Mouse (Mus musculus) liver, embryonic 14.5 days (tissue): ENCODE measurements around the gene Ltc4s. TPM values are rescaled to one million over a fixed set of nuclear protein-coding genes. Genes with fewer than 3 reads are reported as not detected.

Source experiments
- ATAC-seq: fragments of 200-750 bp; cut with Nextera tagmentation; 2 replicates; pipeline ENCODE4 v1.8.0; 2017; ENCODE audit warnings: moderate number of reproducible peaks, mild to moderate bottlenecking, moderate library complexity; ENCODE audit not compliant: insufficient read depth
- DNase-seq, 3 experiments: peaks; one replicate each; pipeline ENCODE4 v3.0.0-alpha.2; 2012 to 2013; ENCODE audit warnings: low read depth in 3 of 3, low spot score in 3 of 3
- H3K27ac ChIP-seq: fragments of 300-500 bp; sonication (generic); 2 replicates; pipeline ENCODE4 v1.5.1; 2014; ENCODE audit warnings: moderate library complexity, mild to moderate bottlenecking, control low read depth, inconsistent platforms
- H3K27me3 ChIP-seq: fragments of 300-500 bp; sonication (generic); 2 replicates; pipeline ENCODE4 v1.6.1; 2014; ENCODE audit warnings: mild to moderate bottlenecking, low read length, moderate library complexity; ENCODE audit not compliant: control insufficient read depth, insufficient read depth
- H3K36me3 ChIP-seq: fragments of 300-500 bp; sonication (generic); replicated peaks from 2 replicates; pipeline ENCODE4 v1.6.1; 2014; ENCODE audit warnings: low read depth; ENCODE audit not compliant: control insufficient read depth, insufficient read depth
- H3K4me1 ChIP-seq, 2 experiments: fragments of 200-500 bp in 1 of 2; fragments of 300-500 bp in 1 of 2; sonication (generic) in 1 of 2; replicated peaks; 2 replicates each; pipeline ENCODE4 v1.6.1; 2012 to 2014; ENCODE audit warnings: antibody characterized with exemption in 1 of 2, inconsistent platforms in 1 of 2, low read length in 1 of 2; ENCODE audit not compliant: control insufficient read depth in 2 of 2, insufficient read depth in 2 of 2
- H3K4me2 ChIP-seq: fragments of 300-500 bp; sonication (generic); 2 replicates; pipeline ENCODE4 v1.6.1; 2014; ENCODE audit warnings: low read depth, mild to moderate bottlenecking, control low read depth, moderate library complexity
- H3K4me3 ChIP-seq, 2 experiments: fragments of 200-500 bp in 1 of 2; fragments of 300-500 bp in 1 of 2; sonication (generic) in 1 of 2; 2 replicates each; pipeline ENCODE4 v1.5.1; 2012 to 2014; ENCODE audit warnings: low read depth in 2 of 2, low read length in 2 of 2, mild to moderate bottlenecking in 2 of 2, control low read depth in 1 of 2, inconsistent platforms in 1 of 2, moderate library complexity in 1 of 2; ENCODE audit not compliant: insufficient read depth in 1 of 2
- H3K9ac ChIP-seq: fragments of 300-500 bp; sonication (generic); replicated peaks from 2 replicates; pipeline ENCODE4 v1.6.1; 2014; ENCODE audit warnings: mild to moderate bottlenecking, control low read depth, moderate library complexity
- H3K9me3 ChIP-seq: fragments of 300-500 bp; sonication (generic); 2 replicates; pipeline ENCODE4 v1.6.1; 2016; ENCODE audit warnings: low read length, mixed read lengths; ENCODE audit not compliant: control insufficient read depth
- CTCF ChIP-seq: IDR thresholded peaks from 2 replicates; pipeline ENCODE4 v1.5.1; 2016; ENCODE audit warnings: antibody characterized with exemption, low read depth, control low read depth
- EP300 ChIP-seq: IDR thresholded peaks from 2 replicates; pipeline ENCODE4 v1.6.1; 2016; ENCODE audit warnings: antibody characterized with exemption, low read depth
- WGBS: fragments of 180-500 bp; shearing (Covaris S2); extraction: QIAGEN DNeasy Blood & Tissue Kit; methylation state at CpG from one replicate; pipeline ENCODE4 v1.1.7; 2014; ENCODE audit not compliant: insufficient replicate concordance; 5-methylcytosine and 5-hydroxymethylcytosine counted together
- polyA plus RNA-seq, 2 experiments: library from polyadenylated mRNA; depleted of rRNA in 1 of 2; stranded (reverse) in 1 of 2; unstranded in 1 of 2; fragments of >200 nt; fragmentation: Nextera tagmentation in 1 of 2; extraction: Ambion mirVana in 1 of 2; gene quantifications; 2 replicates each; pipeline versions ENCODE4 v1.2.1 to v1.2.3; 2012 to 2014

Ltc4s gene
- polyA plus RNA-seq, 2 experiments: 0.54 to 0.83 TPM

DNA sequence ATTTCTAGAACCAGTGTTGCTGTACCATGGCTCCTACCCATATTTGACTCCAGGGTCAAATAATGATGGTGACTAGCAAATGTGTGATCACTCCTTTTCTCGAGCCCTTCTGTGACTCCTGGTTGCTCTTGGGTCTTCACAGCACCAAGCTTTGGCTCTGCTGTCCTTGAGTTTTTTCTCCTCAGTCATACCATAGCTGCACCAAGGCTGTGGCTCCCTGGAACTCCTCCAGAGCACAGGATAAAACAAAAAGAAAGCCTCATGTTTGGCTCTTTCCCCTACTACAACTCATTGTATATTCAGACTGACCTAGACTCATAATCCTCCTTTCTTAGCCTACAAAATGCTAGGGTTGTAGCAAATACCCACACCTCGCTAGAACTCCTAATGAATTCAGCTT is 34.4 kb upstream of the Ltc4s start:
- Histone ChIP-seq H3K4me3 (no peak overlapping the region), H3K4me2 (no peak overlapping the region), H3K27me3 (no peaks in the 10 kb centered on the region), H3K36me3 (no peaks in the 10 kb centered on the region), H3K27ac (no peak overlapping the region), H3K9ac (no peak overlapping the region), H3K9me3 (no peaks in the 10 kb centered on the region), H3K4me1 (peaks cover 2 to 8% of the 10 kb centered on the region in 2 experiments; a peak in 1 of 4 replicates)
- DNase-seq (no peak), ATAC-seq (no peak)
- WGBS: 73% methylated on average over 2 of the region's 2 CpGs
- no peak for TF ChIP-seq CTCF
- no peak for TF ChIP-seq EP300

DNA sequence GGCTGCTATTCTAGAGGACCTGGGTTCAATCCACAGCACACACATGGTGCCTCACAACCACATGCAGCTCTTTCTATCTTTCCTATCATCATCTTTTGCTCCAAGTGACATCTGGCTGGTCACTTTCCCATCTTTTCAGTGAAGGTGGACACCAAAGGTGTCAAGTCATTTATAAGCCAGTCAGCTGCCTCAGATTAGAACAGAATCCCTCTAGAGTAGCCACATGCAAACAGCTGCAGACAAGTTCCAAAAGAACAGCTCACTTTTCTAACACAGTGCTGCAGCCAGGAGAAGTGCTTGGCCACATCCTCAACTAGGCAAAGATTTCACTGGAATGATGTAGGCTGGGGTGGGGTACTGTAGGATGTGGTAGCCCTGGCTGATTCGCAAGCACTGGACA is 31.5 kb upstream of the Ltc4s start:
- no peaks in the 10 kb centered on the region for H3K9me3 ChIP-seq
- H3K36me3 ChIP-seq: peaks cover 8% of the 10 kb centered on the region
- no peak for DNase-seq
- no peak overlapping the region for H3K27ac ChIP-seq
- TF ChIP-seq EP300: no peak
- TF ChIP-seq CTCF: no peak
- H3K9ac ChIP-seq: no peak overlapping the region
- WGBS: 92% methylated on average over 1 of the region's 1 CpGs
- no peak overlapping the region for H3K4me3 ChIP-seq
- no peaks in the 10 kb centered on the region for H3K27me3 ChIP-seq
- no peaks in the 10 kb centered on the region; a peak in 1 of 4 replicates for H3K4me1 ChIP-seq
- no peak overlapping the region for H3K4me2 ChIP-seq
- ATAC-seq: no peak

DNA sequence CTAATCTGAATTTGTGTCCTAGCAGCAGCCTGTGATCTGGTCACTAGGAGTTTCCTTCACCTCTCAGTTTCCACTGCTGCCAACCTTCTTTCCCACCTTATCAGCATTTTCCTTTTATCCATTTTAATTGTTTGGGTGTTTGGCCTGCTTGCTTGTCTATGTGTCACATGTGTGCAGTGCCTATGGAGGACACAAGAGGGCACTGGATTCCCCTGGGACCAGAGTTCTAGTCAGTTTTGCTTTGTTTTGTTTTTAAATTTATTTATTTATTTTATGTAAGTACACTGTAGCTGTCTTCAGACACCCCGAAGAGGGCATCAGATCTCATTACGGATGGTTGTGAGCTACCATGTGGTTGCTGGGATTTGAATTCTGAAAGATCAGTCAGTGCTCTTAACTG is 30.7 kb upstream of the Ltc4s start:
- Histone ChIP-seq H3K36me3 (peaks cover 11% of the 10 kb centered on the region), H3K27ac (no peak overlapping the region), H3K4me1 (no peaks in the 10 kb centered on the region), H3K4me2 (no peak overlapping the region), H3K9me3 (no peaks in the 10 kb centered on the region), H3K4me3 (no peak overlapping the region), H3K27me3 (no peaks in the 10 kb centered on the region), H3K9ac (no peak overlapping the region)
- no peak for TF ChIP-seq EP300
- TF ChIP-seq CTCF: peak; percentile 61; the same call in 1 of the 2 replicates
- DNase-seq (no peak), ATAC-seq (no peak)
- WGBS: 60% methylated on average over 2 of the region's 2 CpGs

DNA sequence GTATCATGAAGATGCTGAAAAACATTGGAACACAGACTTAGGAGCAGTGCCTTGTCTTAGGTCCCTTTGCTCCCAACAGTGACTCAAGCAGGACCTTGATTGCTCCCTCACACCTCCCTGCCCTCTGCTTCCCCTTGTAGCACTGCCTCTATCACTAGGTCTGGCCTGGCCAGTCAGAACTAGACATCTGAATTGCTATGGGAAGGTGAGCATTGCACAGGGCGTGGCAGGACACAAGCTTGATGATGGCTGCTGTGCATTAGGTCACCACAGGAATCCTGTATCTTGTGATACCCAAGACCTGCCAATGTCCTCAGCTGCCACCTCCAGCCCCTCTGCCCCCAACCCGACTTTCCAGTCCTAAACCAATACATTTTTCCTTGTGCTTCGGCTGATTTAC is 28.6 kb upstream of the Ltc4s start:
- no peak for ATAC-seq
- H3K9ac ChIP-seq: no peak overlapping the region
- H3K36me3 ChIP-seq: peaks cover 25% of the 10 kb centered on the region
- H3K27me3 ChIP-seq: no peaks in the 10 kb centered on the region
- no peak overlapping the region for H3K27ac ChIP-seq
- H3K4me3 ChIP-seq: no peak overlapping the region
- no peak overlapping the region for H3K4me2 ChIP-seq
- H3K4me1 ChIP-seq: no peaks in the 10 kb centered on the region
- DNase-seq: no peak
- TF ChIP-seq CTCF (no peak), EP300 (no peak)
- no peaks in the 10 kb centered on the region for H3K9me3 ChIP-seq
- 72% methylated on average over 3 of the region's 3 CpGs for WGBS

DNA sequence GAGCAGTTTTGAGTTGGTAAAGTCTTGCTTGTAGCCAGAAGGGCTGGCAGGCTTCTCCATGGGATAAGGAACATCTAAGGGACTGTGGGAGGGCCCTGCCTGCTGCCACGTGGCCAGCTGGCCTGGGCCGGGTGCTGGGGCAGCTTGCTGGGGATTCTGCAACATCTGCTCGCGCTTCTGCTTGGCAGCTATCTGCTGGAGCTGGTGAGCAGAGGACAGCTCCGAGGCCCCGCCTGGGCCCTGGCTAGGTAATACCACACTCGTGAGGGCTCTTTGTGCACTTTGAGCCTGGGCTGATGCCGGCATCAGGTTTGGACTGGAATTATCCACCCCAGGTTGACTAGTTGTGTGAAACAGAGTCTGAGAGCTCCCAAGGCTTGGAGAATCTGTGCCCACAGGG is 27.5 kb upstream of the Ltc4s start:
- H3K9ac ChIP-seq: no peak overlapping the region
- no peak for ATAC-seq
- no peak overlapping the region for H3K4me3 ChIP-seq
- TF ChIP-seq CTCF: no peak
- DNase-seq: no peak
- no peaks in the 10 kb centered on the region for H3K4me1 ChIP-seq
- no peaks in the 10 kb centered on the region for H3K9me3 ChIP-seq
- no peak overlapping the region for H3K27ac ChIP-seq
- peaks cover 34% of the 10 kb centered on the region for H3K36me3 ChIP-seq
- H3K4me2 ChIP-seq: no peak overlapping the region
- H3K27me3 ChIP-seq: no peaks in the 10 kb centered on the region
- 83% methylated on average over 8 of the region's 8 CpGs for WGBS
